Mouse (Mus musculus): ENCODE data around the gene Gnat1. TPM values are rescaled to one million over a fixed set of nuclear protein-coding genes. Genes with fewer than 3 reads are reported as not detected.

Gene Gnat1
- total RNA-seq, 1 experiment = 1.2 TPM

DNA sequence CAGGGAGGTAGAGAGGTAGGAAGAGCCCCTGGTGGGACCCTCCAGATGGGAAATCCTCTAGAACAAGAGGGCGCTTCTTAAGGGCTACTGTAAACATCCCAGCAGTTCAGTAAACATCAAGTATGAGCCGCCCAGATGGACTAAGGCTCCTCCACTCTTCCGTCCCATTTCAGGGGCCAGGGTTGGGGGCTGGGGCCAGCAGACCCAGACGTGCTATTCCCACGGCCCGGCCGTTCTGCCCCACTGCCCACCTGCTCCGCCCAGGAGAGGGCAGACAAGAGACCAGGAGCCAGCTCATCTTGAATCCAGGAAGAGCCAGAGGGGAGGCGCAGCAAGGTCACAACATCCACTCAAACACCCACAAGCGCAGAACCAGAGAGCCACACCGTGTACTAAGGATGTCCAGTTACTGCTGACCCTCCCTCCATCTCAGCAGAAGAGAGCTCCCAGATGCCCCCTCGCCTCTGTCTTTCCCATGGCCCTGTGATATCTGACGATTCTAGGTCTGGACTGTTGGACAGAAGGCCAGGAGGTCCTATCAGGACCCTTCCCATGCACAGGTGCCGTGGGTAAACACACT lies 19.2 kb upstream of the Gnat1 start:
- DNase-seq (ENCODE audit: low read depth, low spot score) = no peak
- Histone ChIP-seq H3K36me3 (ENCODE audit: control insufficient read depth, insufficient read depth, low read length, poor library complexity, severe bottlenecking) (no peaks in the 10 kb centered on the region; the same call in 1 of the 2 replicates), H3K4me3 (ENCODE audit: insufficient read depth in 1 of 2, low read depth in 1 of 2, low read length in 2 of 2, poor library complexity in 1 of 2, severe bottlenecking in 1 of 2) (peak overlapping the region; percentile 8 to 24; a peak in 1 of 4 replicates), H3K9me3 (ENCODE audit: control insufficient read depth, insufficient read depth, low read depth, low read length) (no peaks in the 10 kb centered on the region), H3K27ac (ENCODE audit: insufficient read depth, low read depth, low read length, poor library complexity, severe bottlenecking) (no peak overlapping the region), H3K4me1 (ENCODE audit: control insufficient read depth in 2 of 2, insufficient read depth in 2 of 2, low read length in 2 of 2, poor library complexity in 1 of 2) (peaks cover 3 to 20% of the 10 kb centered on the region in 2 experiments; a peak in 2 of 4 replicates), H3K9ac (ENCODE audit: insufficient read depth, low read depth, low read length, poor library complexity, severe bottlenecking) (no peak overlapping the region)
- in situ Hi-C loops (cut with MboI; ENCODE audit: low sequenced_read_pairs in 2 of 2, unreplicated experiment in 2 of 2) = no loop called here
- TF ChIP-seq ZC3H11A (IDR thresholded peaks at IDR 0.05; ENCODE audit: borderline replicate concordance, low read depth, low read length) = no peak
- no peak for TF ChIP-seq CHD2 (IDR thresholded peaks at IDR 0.05; ENCODE audit: low read depth, low read length)
- no peak for TF ChIP-seq ZNF384 (IDR thresholded peaks at IDR 0.05; ENCODE audit: low read depth, low read length)
- no peak for TF ChIP-seq HCFC1 (IDR thresholded peaks at IDR 0.05; ENCODE audit: borderline replicate concordance, insufficient read depth, low read length)
- TF ChIP-seq MAFK (IDR thresholded peaks at IDR 0.05; ENCODE audit: insufficient read depth, low read depth, low read length) = no peak

DNA sequence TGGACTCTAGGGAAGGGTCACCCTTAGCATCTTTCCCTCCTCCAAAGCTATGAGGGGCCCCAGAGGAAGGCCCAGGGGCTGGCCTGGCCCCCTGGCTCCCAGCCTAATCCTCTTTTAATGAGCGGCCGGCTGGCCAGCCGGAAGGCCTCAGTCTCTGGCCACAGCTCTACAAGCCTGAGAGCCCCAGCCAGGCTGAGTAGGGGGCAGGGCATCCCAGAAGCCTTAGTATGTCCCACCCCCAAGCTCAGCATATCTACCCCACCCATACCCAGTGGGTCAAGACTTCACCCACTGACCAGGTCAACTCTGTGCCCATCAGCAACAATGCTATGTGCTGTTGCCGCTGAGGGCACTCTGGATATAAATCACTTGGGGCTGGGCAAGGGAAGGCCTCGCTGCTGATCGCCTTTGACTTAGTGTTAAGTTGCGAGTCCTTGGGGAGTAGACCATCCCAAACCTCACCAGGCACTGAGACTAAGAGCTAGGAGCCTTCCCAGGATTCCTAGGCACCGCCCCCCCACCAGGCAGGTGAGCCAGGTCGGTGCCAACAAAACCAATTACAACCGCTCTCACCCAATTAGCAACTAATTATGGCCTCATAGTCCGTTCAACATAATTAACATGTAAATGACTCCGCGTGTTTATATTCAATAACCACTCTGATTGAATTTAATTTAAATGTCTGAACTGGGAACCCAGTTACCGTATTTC lies 18.5 kb upstream of the Gnat1 start:
- Histone ChIP-seq H3K36me3 (ENCODE audit: control insufficient read depth, insufficient read depth, low read length, poor library complexity, severe bottlenecking) (no peaks in the 10 kb centered on the region; the same call in 1 of the 2 replicates), H3K9me3 (ENCODE audit: control insufficient read depth, insufficient read depth, low read depth, low read length) (no peaks in the 10 kb centered on the region), H3K4me1 (ENCODE audit: control insufficient read depth in 2 of 2, insufficient read depth in 2 of 2, low read length in 2 of 2, poor library complexity in 1 of 2) (peaks cover 5 to 24% of the 10 kb centered on the region in 2 experiments; a peak in 2 of 4 replicates), H3K9ac (ENCODE audit: insufficient read depth, low read depth, low read length, poor library complexity, severe bottlenecking) (no peak overlapping the region), H3K27ac (ENCODE audit: insufficient read depth, low read depth, low read length, poor library complexity, severe bottlenecking) (no peak overlapping the region), H3K4me3 (ENCODE audit: insufficient read depth in 1 of 2, low read depth in 1 of 2, low read length in 2 of 2, poor library complexity in 1 of 2, severe bottlenecking in 1 of 2) (no peak overlapping the region)
- TF ChIP-seq ZNF384 (IDR thresholded peaks at IDR 0.05; ENCODE audit: low read depth, low read length) (no peak), HCFC1 (IDR thresholded peaks at IDR 0.05; ENCODE audit: borderline replicate concordance, insufficient read depth, low read length) (no peak), ZC3H11A (IDR thresholded peaks at IDR 0.05; ENCODE audit: borderline replicate concordance, low read depth, low read length) (no peak), CHD2 (IDR thresholded peaks at IDR 0.05; ENCODE audit: low read depth, low read length) (no peak), MAFK (IDR thresholded peaks at IDR 0.05; ENCODE audit: insufficient read depth, low read depth, low read length) (no peak)
- in situ Hi-C loops (cut with MboI; ENCODE audit: low sequenced_read_pairs in 2 of 2, unreplicated experiment in 2 of 2) = no loop called here
- DNase-seq (ENCODE audit: low read depth, low spot score) = no peak

DNA sequence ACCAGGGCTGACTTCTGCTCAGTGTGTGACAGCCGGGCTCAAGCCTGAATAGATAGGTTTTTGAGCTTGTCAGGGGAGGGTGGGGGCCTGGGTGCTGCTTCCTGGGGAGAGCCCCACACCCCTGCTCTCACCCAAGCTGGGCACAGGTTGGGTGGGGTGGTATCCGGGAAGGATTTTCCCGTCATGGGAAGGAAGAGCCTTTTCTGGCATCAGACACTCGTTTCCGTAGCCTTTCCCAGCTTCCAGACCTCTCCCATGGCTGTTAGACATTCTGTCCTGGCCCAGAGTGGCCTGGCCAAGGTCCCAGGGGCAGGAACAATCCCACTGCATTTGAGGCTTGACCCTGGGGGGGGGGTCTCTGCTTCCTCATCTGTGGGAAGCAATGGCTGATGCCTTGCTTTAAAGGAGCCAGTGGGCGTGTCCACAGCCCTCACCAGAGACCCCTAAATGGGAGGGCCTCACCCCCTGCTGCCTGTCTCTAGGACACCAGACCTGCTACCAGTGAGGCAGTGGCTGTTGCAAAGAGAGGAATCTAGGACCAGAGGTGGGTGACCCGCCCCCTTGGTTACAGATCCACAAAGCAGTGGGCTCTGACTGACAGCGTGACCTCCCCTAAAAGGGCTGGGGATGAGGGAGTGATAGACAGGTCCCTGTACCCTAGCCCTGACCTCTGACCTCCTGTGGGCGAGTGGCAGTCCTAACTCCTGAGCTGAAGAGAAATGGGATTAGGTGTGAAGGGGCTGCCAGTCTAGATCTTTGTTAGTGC lies 17.5 kb upstream of the Gnat1 start:
- Histone ChIP-seq H3K36me3 (ENCODE audit: control insufficient read depth, insufficient read depth, low read length, poor library complexity, severe bottlenecking) (peaks cover 6% of the 10 kb centered on the region; the same call in 1 of the 2 replicates), H3K4me3 (ENCODE audit: insufficient read depth in 1 of 2, low read depth in 1 of 2, low read length in 2 of 2, poor library complexity in 1 of 2, severe bottlenecking in 1 of 2) (no peak overlapping the region), H3K27ac (ENCODE audit: insufficient read depth, low read depth, low read length, poor library complexity, severe bottlenecking) (no peak overlapping the region), H3K9ac (ENCODE audit: insufficient read depth, low read depth, low read length, poor library complexity, severe bottlenecking) (no peak overlapping the region), H3K9me3 (ENCODE audit: control insufficient read depth, insufficient read depth, low read depth, low read length) (no peaks in the 10 kb centered on the region), H3K4me1 (ENCODE audit: control insufficient read depth in 2 of 2, insufficient read depth in 2 of 2, low read length in 2 of 2, poor library complexity in 1 of 2) (peaks cover 5 to 32% of the 10 kb centered on the region in 2 experiments; a peak in 2 of 4 replicates)
- no peak for DNase-seq (ENCODE audit: low read depth, low spot score)
- TF ChIP-seq ZC3H11A (IDR thresholded peaks at IDR 0.05; ENCODE audit: borderline replicate concordance, low read depth, low read length) = no peak
- TF ChIP-seq HCFC1 (IDR thresholded peaks at IDR 0.05; ENCODE audit: borderline replicate concordance, insufficient read depth, low read length) = no peak
- TF ChIP-seq MAFK (IDR thresholded peaks at IDR 0.05; ENCODE audit: insufficient read depth, low read depth, low read length) = no peak
- no peak for TF ChIP-seq ZNF384 (IDR thresholded peaks at IDR 0.05; ENCODE audit: low read depth, low read length)
- TF ChIP-seq CHD2 (IDR thresholded peaks at IDR 0.05; ENCODE audit: low read depth, low read length) = no peak
- in situ Hi-C loops (cut with MboI; ENCODE audit: low sequenced_read_pairs in 2 of 2, unreplicated experiment in 2 of 2) = no loop called here

DNA sequence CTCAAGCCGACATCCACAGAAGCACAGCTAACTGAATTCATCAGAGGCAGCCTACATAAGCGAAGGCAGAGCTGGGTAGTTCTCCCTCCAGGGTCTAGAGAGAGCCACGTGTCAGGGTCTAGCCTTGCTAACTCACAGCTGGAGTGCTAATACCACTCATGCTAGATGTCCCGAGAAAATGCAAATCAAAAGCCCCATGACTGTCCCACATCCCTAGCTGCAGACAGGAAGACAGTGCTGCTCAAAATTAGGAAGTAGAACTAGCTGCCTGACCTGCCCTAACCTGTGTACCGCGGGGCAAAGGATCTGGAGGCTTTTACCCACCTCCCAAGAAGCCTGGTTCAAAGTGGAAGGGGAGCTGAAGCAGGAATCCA lies 16.6 kb upstream of the Gnat1 start:
- in situ Hi-C loops (cut with MboI; ENCODE audit: low sequenced_read_pairs in 2 of 2, unreplicated experiment in 2 of 2) = no loop called here
- DNase-seq (ENCODE audit: low read depth, low spot score) = no peak
- TF ChIP-seq CHD2 (IDR thresholded peaks at IDR 0.05; ENCODE audit: low read depth, low read length) = no peak
- TF ChIP-seq ZNF384 (IDR thresholded peaks at IDR 0.05; ENCODE audit: low read depth, low read length) = no peak
- TF ChIP-seq MAFK (IDR thresholded peaks at IDR 0.05; ENCODE audit: insufficient read depth, low read depth, low read length) = no peak
- no peak for TF ChIP-seq HCFC1 (IDR thresholded peaks at IDR 0.05; ENCODE audit: borderline replicate concordance, insufficient read depth, low read length)
- TF ChIP-seq ZC3H11A (IDR thresholded peaks at IDR 0.05; ENCODE audit: borderline replicate concordance, low read depth, low read length) = no peak
- H3K27ac ChIP-seq (ENCODE audit: insufficient read depth, low read depth, low read length, poor library complexity, severe bottlenecking) = no peak overlapping the region
- peaks cover 6% of the 10 kb centered on the region; the same call in 1 of the 2 replicates for H3K36me3 ChIP-seq (ENCODE audit: control insufficient read depth, insufficient read depth, low read length, poor library complexity, severe bottlenecking)
- H3K4me3 ChIP-seq (ENCODE audit: insufficient read depth in 1 of 2, low read depth in 1 of 2, low read length in 2 of 2, poor library complexity in 1 of 2, severe bottlenecking in 1 of 2) = no peak overlapping the region
- H3K9ac ChIP-seq (ENCODE audit: insufficient read depth, low read depth, low read length, poor library complexity, severe bottlenecking) = no peak overlapping the region
- peaks cover 5 to 33% of the 10 kb centered on the region in 2 experiments; a peak in 2 of 4 replicates for H3K4me1 ChIP-seq (ENCODE audit: control insufficient read depth in 2 of 2, insufficient read depth in 2 of 2, low read length in 2 of 2, poor library complexity in 1 of 2)
- H3K9me3 ChIP-seq (ENCODE audit: control insufficient read depth, insufficient read depth, low read depth, low read length) = no peaks in the 10 kb centered on the region

All from ES-E14 (cell line).